Mouse (Mus musculus) embryonic fibroblast, embryonic 13.5 days (primary cell): Measurements from ENCODE around the gene Thsd1. TPM values are rescaled to one million over a fixed set of nuclear protein-coding genes. Genes with fewer than 3 reads are reported as not detected.

Experiments used
- H3K27ac ChIP-seq: 2 replicates; pipeline ENCODE4 v1.5.1; 2012; ENCODE audit warnings: low read length, control low read depth, inconsistent platforms; ENCODE audit not compliant: insufficient read depth
- H3K4me1 ChIP-seq: 2 replicates; pipeline ENCODE4 v1.6.1; 2011; ENCODE audit warnings: low read length; ENCODE audit not compliant: control insufficient read depth, insufficient read depth
- H3K4me3 ChIP-seq: 2 replicates; pipeline ENCODE4 v1.5.1; 2011; ENCODE audit warnings: mild to moderate bottlenecking, control low read depth, low read length; ENCODE audit not compliant: insufficient read depth
- CTCF ChIP-seq: IDR thresholded peaks from 2 replicates; pipeline ENCODE4 v1.5.1; 2011; ENCODE audit warnings: mild to moderate bottlenecking, control low read depth, low read length, moderate library complexity, borderline replicate concordance; ENCODE audit not compliant: insufficient read depth
- POLR2A ChIP-seq: IDR thresholded peaks from 2 replicates; pipeline ENCODE4 v1.6.1; 2011; ENCODE audit warnings: low read depth, mild to moderate bottlenecking, control low read depth, low read length, moderate library complexity
- polyA plus RNA-seq: library from polyadenylated mRNA; stranded (reverse); fragments of >200 nt; gene quantifications from 2 replicates; pipeline ENCODE4 v1.2.4, GENCODE M21; 2011; ENCODE audit warnings: low read depth; ENCODE audit not compliant: missing spikeins, insufficient read length

The Thsd1 gene
- 1.3 and 1.6 TPM in 2 replicates for polyA plus RNA-seq

- peak within 1 kb of the TSS; percentile 64 for H3K4me3 ChIP-seq
- TF ChIP-seq CTCF (no peak), POLR2A (no peak)
- H3K27ac ChIP-seq = no peak within 1 kb of the TSS
- no peaks in the 10 kb centered on the region for H3K4me1 ChIP-seq
Observed at GRCm38 (mm10) chr8:22227061-22227877, at the start of gene Thsd1. TSS of gene Thsd1 (plus strand) at chr8:22227313.

- Histone ChIP-seq H3K4me1 (no peaks in the 10 kb centered on the region), H3K27ac (peak overlapping the region; percentile 23; the same call in 1 of the 2 replicates), H3K4me3 (peak overlapping the region; percentile 57)
- TF ChIP-seq CTCF (no peak), POLR2A (no peak)
Observed at GRCm38 (mm10) chr8:22184884-22185283, 42.2 kb upstream of the Thsd1 start.

GRCm38 (mm10) chr8:22185431-22186397 lies 41.4 kb upstream of the Thsd1 start, which contains the start of gene Ckap2:
TSS of gene Ckap2 (minus strand) at chr8:22185819.
- H3K27ac ChIP-seq = peak within 1 kb of the TSS; percentile 89
- H3K4me3 ChIP-seq = peak within 1 kb of the TSS; percentile 57
- TF ChIP-seq POLR2A (peak; percentile 61), CTCF (no peak)
- H3K4me1 ChIP-seq = no peaks in the 10 kb centered on the region

- Histone ChIP-seq H3K4me3 (peak within 1 kb of the TSS; percentile 98), H3K27ac (peak within 1 kb of the TSS; percentile 99), H3K4me1 (peaks cover 3% of the 10 kb centered on the region; the same call in 1 of the 2 replicates)
- TF ChIP-seq POLR2A (peak; percentile 79), CTCF (peak; percentile 75)
Observed at GRCm38 (mm10) chr8:22192660-22193431, 34.3 kb upstream of the Thsd1 start, which contains the start of gene Vps36. TSS of gene Vps36 (plus strand) at chr8:22192809.

GRCm38 (mm10) chr8:22193432-22194010 lies 33.6 kb upstream of the Thsd1 start:
- peak overlapping the region; percentile 98 for H3K4me3 ChIP-seq
- no peak for TF ChIP-seq CTCF
- no peak for TF ChIP-seq POLR2A

GRCm38 (mm10) chr8:22197914-22198313 lies 29.2 kb upstream of the Thsd1 start:
- no peak for TF ChIP-seq POLR2A
- TF ChIP-seq CTCF = no peak
- Histone ChIP-seq H3K27ac (no peak overlapping the region), H3K4me1 (peaks cover 3% of the 10 kb centered on the region; the same call in 1 of the 2 replicates), H3K4me3 (no peak overlapping the region)

More at GRCm38 (mm10) chr8:22193432-22194010, 33.6 kb upstream of the Thsd1 start:
- peak overlapping the region; percentile 99 for H3K27ac ChIP-seq
- peaks cover 3% of the 10 kb centered on the region; the same call in 1 of the 2 replicates for H3K4me1 ChIP-seq

- TF ChIP-seq POLR2A (no peak), CTCF (no peak)
- Histone ChIP-seq H3K27ac (no peak overlapping the region), H3K4me3 (no peak overlapping the region), H3K4me1 (peaks cover under 1% of the 10 kb centered on the region; the same call in 1 of the 2 replicates)
Observed at GRCm38 (mm10) chr8:22199481-22199880, 27.6 kb upstream of the Thsd1 start.

GRCm38 (mm10) chr8:22207535-22207934 lies 19.6 kb upstream of the Thsd1 start:
- Histone ChIP-seq H3K4me1 (no peaks in the 10 kb centered on the region), H3K4me3 (no peak overlapping the region), H3K27ac (no peak overlapping the region)
- TF ChIP-seq CTCF = no peak
- TF ChIP-seq POLR2A = no peak
